Mouse (Mus musculus) liver, postnatal 0 days (tissue): ENCODE measurements around the gene Klra5. TPM values are rescaled to one million over a fixed set of nuclear protein-coding genes. Genes with fewer than 3 reads are reported as not detected.
"Not testable (repeated sequence)": the region's sequence is repeated elsewhere in the genome, so short reads cannot be mapped to it uniquely, and the experiment has no call there.

ENCODE experiments used
- ATAC-seq: fragments of 200-750 bp; cut with Nextera tagmentation; 2 replicates; pipeline ENCODE4 v1.8.0; 2017; ENCODE audit warnings: mild to moderate bottlenecking, moderate library complexity
- DNase-seq: peaks from one replicate; pipeline ENCODE4 v3.0.0-alpha.2; 2016
- H3K27ac ChIP-seq: fragments of 300-500 bp; sonication (generic); 2 replicates; pipeline ENCODE4 v1.5.1; 2014; ENCODE audit warnings: antibody characterized with exemption, moderate library complexity, mild to moderate bottlenecking, low read depth
- H3K27me3 ChIP-seq: fragments of 300-500 bp; sonication (generic); 2 replicates; pipeline ENCODE4 v1.6.1; 2014; ENCODE audit warnings: low read length, control low read depth, mixed read lengths; ENCODE audit not compliant: insufficient read depth
- H3K36me3 ChIP-seq: fragments of 300-500 bp; sonication (generic); replicated peaks from 2 replicates; pipeline ENCODE4 v1.6.1; 2014; ENCODE audit warnings: mild to moderate bottlenecking, control low read depth, low read length, moderate library complexity, mixed read lengths; ENCODE audit not compliant: insufficient read depth
- H3K4me1 ChIP-seq: fragments of 300-500 bp; sonication (generic); 2 replicates; pipeline ENCODE4 v1.6.1; 2014; ENCODE audit warnings: antibody characterized with exemption, mild to moderate bottlenecking, control low read depth; ENCODE audit not compliant: insufficient read depth
- H3K4me2 ChIP-seq: fragments of 300-500 bp; sonication (generic); 2 replicates; pipeline ENCODE4 v1.6.1; 2014; ENCODE audit warnings: low read depth, mild to moderate bottlenecking, low read length, moderate library complexity, mixed read lengths
- H3K4me3 ChIP-seq: fragments of 300-500 bp; sonication (generic); 2 replicates; pipeline ENCODE4 v1.5.1; 2014; ENCODE audit warnings: low read depth, low read length
- H3K9ac ChIP-seq: fragments of 300-500 bp; sonication (generic); replicated peaks from 2 replicates; pipeline ENCODE4 v1.6.1; 2014; ENCODE audit warnings: mild to moderate bottlenecking, moderate library complexity
- H3K9me3 ChIP-seq: fragments of 300-500 bp; sonication (generic); 2 replicates; pipeline ENCODE4 v1.6.1; 2016; ENCODE audit warnings: mild to moderate bottlenecking, control low read depth, low read length, mixed read lengths
- CTCF ChIP-seq: sonication (generic); IDR thresholded peaks from 2 replicates; pipeline ENCODE4 v1.5.1; 2016; ENCODE audit warnings: antibody characterized with exemption, low read depth
- EP300 ChIP-seq: IDR thresholded peaks from 2 replicates; pipeline ENCODE4 v1.6.1; 2016; ENCODE audit warnings: antibody characterized with exemption, low read depth, mild to moderate bottlenecking
- WGBS: fragments of 180-500 bp; shearing (Covaris S2); extraction: QIAGEN DNeasy Blood & Tissue Kit; methylation state at CpG from one replicate; pipeline ENCODE4 v1.1.7; 2014; ENCODE audit not compliant: insufficient replicate concordance; 5-methylcytosine and 5-hydroxymethylcytosine counted together
- polyA plus RNA-seq: library from polyadenylated mRNA; unstranded; fragments of >200 nt; fragmentation: Nextera tagmentation; extraction: Ambion mirVana; gene quantifications from 2 replicates; pipeline ENCODE4 v1.2.1, GENCODE M21; 2015

Gene Klra5
- polyA plus RNA-seq: 1.3 and 2.1 TPM in 2 replicates

DNA sequence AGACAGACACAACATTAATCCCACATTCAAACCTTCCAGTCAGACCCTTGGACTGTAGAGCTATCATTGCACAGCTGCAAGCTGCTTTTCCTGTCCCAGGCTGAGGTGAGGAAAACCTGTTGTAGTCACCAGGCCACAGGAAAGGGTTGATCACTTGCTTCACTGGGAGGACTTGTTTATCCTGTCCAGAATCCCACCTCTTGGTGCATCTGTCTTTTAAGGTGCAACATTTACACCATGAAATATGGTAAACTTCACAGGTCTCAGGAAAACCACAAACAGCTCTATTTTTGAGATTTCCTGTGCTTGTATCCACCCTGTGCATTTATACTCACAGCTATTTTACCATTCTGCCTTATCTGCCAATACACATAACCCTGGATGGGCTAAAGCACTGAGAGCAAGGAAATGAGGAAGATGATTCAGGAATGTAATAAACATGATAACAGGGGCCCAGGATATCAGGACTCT lies at the start of gene Klra5:
TSS of gene Klra5 (minus strand) at position 175 of the 471 bp plus-strand sequence.
- H3K36me3 ChIP-seq, H3K9ac ChIP-seq, ATAC-seq, H3K27ac ChIP-seq, H3K4me2 ChIP-seq, H3K4me3 ChIP-seq, H3K4me1 ChIP-seq, H3K9me3 ChIP-seq, H3K27me3 ChIP-seq, DNase-seq: not testable (repeated sequence)

DNA sequence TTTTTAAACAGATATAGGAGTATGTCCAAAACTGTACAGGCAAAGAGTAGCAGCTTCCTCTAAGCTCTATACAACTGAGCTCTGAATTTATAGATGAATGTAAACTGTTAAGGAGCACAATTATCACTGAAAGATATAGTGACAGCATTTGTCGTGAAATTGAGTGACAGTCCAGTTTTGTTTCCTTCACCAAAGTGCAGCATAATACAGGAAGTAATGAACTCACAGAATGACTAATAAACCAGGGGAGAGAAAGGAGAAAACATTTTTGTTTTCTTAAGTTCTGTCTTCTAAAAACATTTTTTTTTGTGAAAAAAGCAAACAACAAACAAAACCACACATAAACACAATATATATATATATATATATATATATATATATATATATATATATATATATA lies 454 bp downstream of the Klra5 start:
- Histone ChIP-seq H3K4me2 (no peak overlapping the region), H3K9ac (no peak overlapping the region), H3K36me3 (no peaks in the 10 kb centered on the region), H3K27ac (no peak overlapping the region), H3K4me1 (no peaks in the 10 kb centered on the region), H3K27me3 (no peaks in the 10 kb centered on the region), H3K9me3 (no peaks in the 10 kb centered on the region), H3K4me3 (no peak overlapping the region)
- DNase-seq (no peak), ATAC-seq (no peak)
- no peak for TF ChIP-seq EP300
- TF ChIP-seq CTCF: no peak
- 43% methylated on average over 1 of the region's 1 CpGs for WGBS

DNA sequence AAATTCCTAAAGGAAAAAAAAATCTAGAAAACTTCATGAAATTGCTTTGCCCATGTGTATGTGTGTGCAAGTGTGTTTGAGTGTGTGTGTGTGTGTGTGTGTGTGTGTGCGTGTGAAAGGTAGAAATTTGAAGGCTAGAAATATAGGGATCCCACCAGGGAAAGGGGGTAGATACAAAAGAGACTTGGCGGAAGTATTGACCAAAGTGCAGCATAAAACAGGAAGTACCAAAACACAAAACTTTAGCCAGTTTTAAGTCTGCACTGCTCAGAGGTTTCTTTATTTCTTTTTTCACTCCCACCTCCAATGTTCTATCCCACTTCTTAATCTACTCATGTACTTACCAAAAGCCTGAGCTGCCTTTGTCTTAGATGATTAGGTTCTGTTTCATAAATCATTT lies 34.9 kb downstream of the Klra5 start:
- Histone ChIP-seq H3K36me3 (no peaks in the 10 kb centered on the region), H3K4me1 (no peaks in the 10 kb centered on the region), H3K27ac (no peak overlapping the region), H3K9ac (no peak overlapping the region), H3K4me3 (no peak overlapping the region), H3K9me3 (no peaks in the 10 kb centered on the region), H3K4me2 (no peak overlapping the region), H3K27me3 (no peaks in the 10 kb centered on the region)
- DNase-seq: no peak
- ATAC-seq: no peak
- TF ChIP-seq EP300 (no peak), CTCF (no peak)
- WGBS: 67% methylated on average over 2 of the region's 2 CpGs

DNA sequence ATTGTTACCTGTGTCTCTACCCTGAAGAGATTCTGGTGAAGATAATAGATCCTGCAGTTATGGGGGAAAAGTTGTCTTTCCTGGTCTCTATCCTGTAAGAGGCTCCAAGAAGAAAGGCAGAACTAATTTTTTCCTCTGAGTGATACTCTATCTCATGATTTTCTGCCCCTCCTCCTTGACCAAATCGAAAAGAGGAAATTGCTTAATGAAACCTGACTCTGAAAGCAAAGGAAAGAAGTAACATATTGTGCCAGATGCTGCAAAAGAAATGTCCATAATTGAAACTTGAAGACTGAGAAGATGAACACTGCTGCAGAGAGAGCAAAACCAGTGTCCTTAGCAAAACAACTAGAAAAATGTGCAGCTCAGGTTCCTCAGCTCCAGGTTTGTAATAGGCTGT lies 40.9 kb downstream of the Klra5 start, which contains the start of gene Klra17:
TSS of gene Klra17 (minus strand) at position 124 of the 400 bp plus-strand sequence.
- Histone ChIP-seq H3K4me1 (no peaks in the 10 kb centered on the region), H3K4me3 (no peak within 1 kb of the TSS)

DNA sequence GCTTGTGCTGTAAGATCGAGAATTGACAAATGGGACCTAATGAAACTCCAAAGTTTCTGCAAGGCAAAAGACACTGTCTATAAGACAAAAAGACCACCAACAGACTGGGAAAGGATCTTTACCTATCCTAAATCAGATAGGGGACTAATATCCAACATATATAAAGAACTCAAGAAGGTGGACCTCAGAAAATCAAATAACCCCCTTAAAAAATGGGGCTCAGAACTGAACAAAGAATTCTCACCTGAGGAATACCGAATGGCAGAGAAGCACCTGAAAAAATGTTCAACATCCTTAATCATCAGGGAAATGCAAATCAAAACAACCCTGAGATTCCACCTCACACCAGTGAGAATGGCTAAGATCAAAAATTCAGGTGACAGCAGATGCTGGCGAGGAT lies 55.1 kb downstream of the Klra5 start, which contains the start of gene Gm17631:
TSS of gene Gm17631 (plus strand) at position 301 of the 400 bp plus-strand sequence.
- H3K9me3 ChIP-seq, H3K9ac ChIP-seq, ATAC-seq, H3K36me3 ChIP-seq, DNase-seq, H3K4me1 ChIP-seq, H3K27me3 ChIP-seq, H3K4me3 ChIP-seq, H3K4me2 ChIP-seq, H3K27ac ChIP-seq: not testable (repeated sequence)
- WGBS: no CpG with 5 or more reads among the region's 3 CpGs

More for the DNA sequence above, 40.9 kb downstream of the Klra5 start, which contains the start of gene Klra17:
- ATAC-seq (no peak), DNase-seq (no peak)
- 28% methylated on average over 1 of the region's 1 CpGs for WGBS
- no peak for TF ChIP-seq CTCF
- TF ChIP-seq EP300: no peak
- H3K27ac ChIP-seq: no peak within 1 kb of the TSS
- H3K9me3 ChIP-seq: no peaks in the 10 kb centered on the region
- H3K36me3 ChIP-seq: no peaks in the 10 kb centered on the region
- H3K9ac ChIP-seq: no peak within 1 kb of the TSS
- no peak within 1 kb of the TSS for H3K4me2 ChIP-seq
- H3K27me3 ChIP-seq: no peaks in the 10 kb centered on the region

Other genes starting within 250 kb of the Klra5 start
- 1.2 and 1.8 TPM in 2 replicates for gene Klrc1, start 238.7 kb downstream of the Klra5 start, polyA plus RNA-seq
- gene Klri1, start 200.5 kb downstream of the Klra5 start, polyA plus RNA-seq: not detected in 2 replicates
- gene Klri2, start 177.2 kb downstream of the Klra5 start, polyA plus RNA-seq: 0.07 and 0.13 TPM in 2 replicates
- not detected in 2 replicates for gene Gm156, start 133.4 kb downstream of the Klra5 start, polyA plus RNA-seq
- gene Gm17631, start 55.0 kb downstream of the Klra5 start, polyA plus RNA-seq: not detected in 2 replicates
- gene Klra17, start 41.0 kb downstream of the Klra5 start, polyA plus RNA-seq: 0.39 and 0.41 TPM in 2 replicates
- gene Klra6, start 109.3 kb upstream of the Klra5 start, polyA plus RNA-seq: not detected in 2 replicates
- gene Klra4, start 149.6 kb upstream of the Klra5 start, polyA plus RNA-seq: not detected in 2 replicates
- not detected in 2 replicates for gene Klra8, start 212.2 kb upstream of the Klra5 start, polyA plus RNA-seq